Mouse (Mus musculus): ENCODE data around the gene Acvrl1. TPM values are rescaled to one million over a fixed set of nuclear protein-coding genes. Genes with fewer than 3 reads are reported as not detected.

Gene Acvrl1
- polyA plus RNA-seq, 1 experiment from 2014 or later: 27.6 TPM

- Histone ChIP-seq H3K27ac (peak overlapping the region; percentile 92), H3K9ac (peak overlapping the region; percentile 21; the same call in 1 of the 2 replicates), H3K4me2 (replicated peaks) (peak overlapping the region; percentile 43), H3K4me1 (replicated peaks) (peaks cover 53% of the 10 kb centered on the region), H3K36me3 (no peaks in the 10 kb centered on the region), H3K9me3 (no peaks in the 10 kb centered on the region), H3K4me3 (replicated peaks) (no peak overlapping the region), H3K27me3 (replicated peaks) (no peaks in the 10 kb centered on the region)
- ATAC-seq: peak; percentile 34
- WGBS: 17% methylated on average over 15 of the region's 15 CpGs
These were observed 34.7 kb downstream of the Acvrl1 start for GRCm38 (mm10) chr15:101163056-101163458.

DNA sequence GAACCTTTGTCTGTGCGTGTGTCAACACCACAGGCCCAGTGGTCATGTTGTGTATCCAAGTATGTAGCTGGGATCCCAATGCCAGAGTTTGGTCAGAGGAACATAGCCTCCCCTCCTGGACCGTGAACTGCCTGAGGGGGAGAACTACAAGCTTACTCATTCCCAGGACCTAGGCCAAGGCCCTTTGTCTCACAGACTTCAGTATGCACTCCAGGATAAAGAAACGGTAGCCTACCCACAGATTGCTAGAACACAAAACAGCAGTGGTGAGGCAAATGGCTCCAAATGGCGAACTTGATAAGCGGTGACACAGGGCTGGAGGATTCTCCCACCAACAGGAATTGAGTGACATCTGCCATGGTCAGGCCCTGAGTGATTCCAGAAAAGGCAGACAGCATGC is 35.5 kb downstream of the Acvrl1 start:
- Histone ChIP-seq H3K27me3 (replicated peaks) (no peaks in the 10 kb centered on the region), H3K36me3 (no peaks in the 10 kb centered on the region), H3K9me3 (no peaks in the 10 kb centered on the region), H3K9ac (no peak overlapping the region), H3K4me3 (replicated peaks) (no peak overlapping the region), H3K4me1 (replicated peaks) (peaks cover 53% of the 10 kb centered on the region), H3K4me2 (replicated peaks) (peak overlapping the region; percentile 43; the same call in 1 of the 2 replicates), H3K27ac (peak overlapping the region; percentile 92)
- ATAC-seq: peak; percentile 6; the same call in 1 of the 2 replicates
- 57% methylated on average over 5 of the region's 5 CpGs for WGBS

DNA sequence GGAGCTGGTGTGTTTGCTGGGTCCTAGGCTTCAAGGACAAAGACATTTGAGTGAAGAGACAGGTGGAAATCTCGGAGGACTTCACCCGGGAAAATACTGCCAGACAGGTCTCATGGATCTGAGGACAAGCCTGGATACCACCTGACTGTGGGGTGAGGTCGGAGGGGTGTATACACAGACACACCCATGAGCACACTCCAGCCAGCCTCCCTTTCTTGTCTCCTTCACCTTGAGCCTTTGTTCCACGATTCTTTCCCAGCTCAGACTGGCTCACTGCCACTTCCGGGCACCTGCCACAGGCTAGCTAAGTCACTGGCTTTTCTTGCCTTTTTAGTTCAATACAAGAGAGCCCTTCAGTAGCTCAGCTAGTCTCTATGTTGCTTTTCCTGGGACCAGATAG is 36.0 kb downstream of the Acvrl1 start:
- H3K9me3 ChIP-seq: no peaks in the 10 kb centered on the region
- peak overlapping the region; percentile 92 for H3K27ac ChIP-seq
- H3K9ac ChIP-seq: no peak overlapping the region
- no peak overlapping the region for H3K4me3 ChIP-seq (replicated peaks)
- no peaks in the 10 kb centered on the region for H3K27me3 ChIP-seq (replicated peaks)
- WGBS: 52% methylated on average over 5 of the region's 5 CpGs
- peaks cover 53% of the 10 kb centered on the region for H3K4me1 ChIP-seq (replicated peaks)
- H3K36me3 ChIP-seq: no peaks in the 10 kb centered on the region
- peak; percentile 88 for ATAC-seq
- H3K4me2 ChIP-seq (replicated peaks): peak overlapping the region; percentile 43; the same call in 1 of the 2 replicates

DNA sequence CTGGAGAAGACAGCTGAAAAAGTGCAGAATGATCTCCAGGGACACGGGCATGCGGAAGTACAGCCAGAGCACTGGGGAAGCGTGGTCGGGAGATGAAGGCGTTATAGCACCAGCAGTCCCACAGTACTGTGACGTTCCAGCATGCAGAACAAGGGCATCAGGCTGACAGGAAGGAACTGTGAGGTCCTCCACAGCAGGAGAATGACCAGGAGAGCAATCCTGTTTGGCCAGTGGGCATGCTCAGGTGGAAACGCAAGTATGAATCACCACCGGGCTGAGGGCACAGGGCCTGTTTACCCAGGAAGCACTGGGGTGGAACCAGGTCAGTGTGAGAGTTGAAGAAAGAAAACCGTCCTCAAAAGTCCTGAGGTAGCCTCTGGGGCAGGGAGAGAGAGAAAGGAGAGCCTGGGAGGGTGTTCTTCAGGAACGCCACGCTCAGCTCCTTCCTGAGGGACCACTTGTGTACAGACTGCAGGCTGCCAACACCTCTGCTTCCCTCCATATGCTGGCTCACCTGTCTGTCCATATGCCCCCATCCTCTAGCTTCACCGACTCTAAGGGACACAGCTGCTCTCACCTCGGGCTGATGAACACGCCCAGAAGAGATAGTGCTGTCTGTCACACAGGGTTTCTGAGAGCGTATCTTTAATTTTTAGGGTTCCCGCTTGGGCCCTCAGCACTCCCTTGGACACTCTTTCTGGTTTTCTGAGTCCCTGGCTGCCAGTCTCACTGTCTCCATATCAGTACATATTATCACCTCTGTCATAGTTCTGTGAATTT is 37.5 kb downstream of the Acvrl1 start:
- H3K9me3 ChIP-seq: no peaks in the 10 kb centered on the region
- 51% methylated on average over 16 of the region's 16 CpGs for WGBS
- H3K4me1 ChIP-seq (replicated peaks): peaks cover 47% of the 10 kb centered on the region
- H3K9ac ChIP-seq: no peak overlapping the region
- H3K27me3 ChIP-seq (replicated peaks): no peaks in the 10 kb centered on the region
- H3K4me3 ChIP-seq (replicated peaks): no peak overlapping the region
- H3K27ac ChIP-seq: 0 out of 2 replicates have a peak overlapping the region, but pooled peaks have one; percentile 25
- no peak overlapping the region for H3K4me2 ChIP-seq (replicated peaks)
- H3K36me3 ChIP-seq: no peaks in the 10 kb centered on the region
- no peak for ATAC-seq

GRCm38 (mm10) chr15:101167553-101167952 is 39.2 kb downstream of the Acvrl1 start:
- H3K27ac ChIP-seq: peak overlapping the region; percentile 4
- H3K4me1 ChIP-seq (replicated peaks): peaks cover 31% of the 10 kb centered on the region
- no peak overlapping the region for H3K4me3 ChIP-seq (replicated peaks)
- H3K9me3 ChIP-seq: no peaks in the 10 kb centered on the region
- ATAC-seq: no peak
- H3K4me2 ChIP-seq (replicated peaks): peak overlapping the region; percentile 16; the same call in 1 of the 2 replicates
- H3K36me3 ChIP-seq: no peaks in the 10 kb centered on the region
- 45% methylated on average over 11 of the region's 11 CpGs for WGBS
- H3K27me3 ChIP-seq (replicated peaks): no peaks in the 10 kb centered on the region
- no peak overlapping the region for H3K9ac ChIP-seq

DNA sequence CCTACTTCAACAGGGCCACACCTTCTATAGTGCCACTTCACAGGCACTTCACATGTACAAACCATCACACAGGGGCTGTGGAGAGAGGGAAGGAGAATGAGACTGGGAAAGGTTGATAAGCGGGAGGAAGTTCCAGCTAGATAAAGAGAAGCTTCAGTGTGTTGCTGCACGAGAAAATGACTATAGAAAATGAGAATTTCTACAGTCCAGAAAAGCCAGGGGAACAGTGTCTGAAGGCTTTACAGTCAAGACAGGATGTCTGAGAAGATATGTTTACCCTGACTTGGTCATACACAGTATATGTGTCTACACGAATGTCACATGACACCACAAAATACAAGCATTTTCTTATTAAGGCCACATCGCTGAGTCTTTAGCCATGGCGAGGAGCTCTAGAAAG is 41.6 kb downstream of the Acvrl1 start:
- no peak overlapping the region for H3K27ac ChIP-seq
- H3K9me3 ChIP-seq: no peaks in the 10 kb centered on the region
- 84% methylated on average over 5 of the region's 5 CpGs for WGBS

GRCm38 (mm10) chr15:101170413-101170980 is 42.2 kb downstream of the Acvrl1 start:
- no peak overlapping the region for H3K9ac ChIP-seq
- H3K4me1 ChIP-seq (replicated peaks): peaks cover 18% of the 10 kb centered on the region
- H3K4me2 ChIP-seq (replicated peaks): no peak overlapping the region
- no peaks in the 10 kb centered on the region for H3K9me3 ChIP-seq
- no peaks in the 10 kb centered on the region for H3K36me3 ChIP-seq
- no peak overlapping the region for H3K4me3 ChIP-seq (replicated peaks)
- no peaks in the 10 kb centered on the region for H3K27me3 ChIP-seq (replicated peaks)
- 82% methylated on average over 10 of the region's 10 CpGs for WGBS
- ATAC-seq: no peak
- H3K27ac ChIP-seq: no peak overlapping the region

More for the DNA sequence above, 41.6 kb downstream of the Acvrl1 start:
- peaks cover 13% of the 10 kb centered on the region for H3K4me1 ChIP-seq (replicated peaks)
- no peaks in the 10 kb centered on the region for H3K36me3 ChIP-seq
- no peak overlapping the region for H3K4me2 ChIP-seq (replicated peaks)
- H3K9ac ChIP-seq: no peak overlapping the region
- no peak for ATAC-seq
- H3K4me3 ChIP-seq (replicated peaks): no peak overlapping the region
- no peaks in the 10 kb centered on the region for H3K27me3 ChIP-seq (replicated peaks)

DNA sequence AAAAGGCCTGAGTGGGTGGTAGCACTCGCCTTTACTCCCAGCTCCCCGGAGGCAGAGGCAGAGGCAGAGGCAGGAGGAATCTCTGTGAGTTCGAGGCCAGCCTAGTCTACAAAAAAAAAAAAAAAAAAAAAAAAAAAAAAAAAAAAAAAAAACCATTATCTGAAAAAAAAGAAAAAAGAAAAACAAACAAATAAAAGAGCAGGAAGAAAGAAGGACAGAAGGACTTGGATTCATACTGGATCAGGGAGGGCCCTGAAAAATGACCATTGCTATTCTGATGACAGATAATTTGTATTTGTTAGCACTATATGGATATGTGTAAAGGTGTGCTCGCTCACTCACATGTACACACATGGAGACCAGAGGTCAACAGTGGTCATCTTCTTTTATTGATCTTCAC is 43.0 kb downstream of the Acvrl1 start:
- Histone ChIP-seq H3K4me1 (replicated peaks) (peaks cover 18% of the 10 kb centered on the region), H3K27ac (no peak overlapping the region), H3K9me3 (no peaks in the 10 kb centered on the region), H3K4me2 (replicated peaks) (no peak overlapping the region), H3K36me3 (no peaks in the 10 kb centered on the region), H3K4me3 (replicated peaks) (no peak overlapping the region), H3K27me3 (replicated peaks) (no peaks in the 10 kb centered on the region), H3K9ac (no peak overlapping the region)
- no peak for ATAC-seq
- 75% methylated on average over 4 of the region's 4 CpGs for WGBS

DNA sequence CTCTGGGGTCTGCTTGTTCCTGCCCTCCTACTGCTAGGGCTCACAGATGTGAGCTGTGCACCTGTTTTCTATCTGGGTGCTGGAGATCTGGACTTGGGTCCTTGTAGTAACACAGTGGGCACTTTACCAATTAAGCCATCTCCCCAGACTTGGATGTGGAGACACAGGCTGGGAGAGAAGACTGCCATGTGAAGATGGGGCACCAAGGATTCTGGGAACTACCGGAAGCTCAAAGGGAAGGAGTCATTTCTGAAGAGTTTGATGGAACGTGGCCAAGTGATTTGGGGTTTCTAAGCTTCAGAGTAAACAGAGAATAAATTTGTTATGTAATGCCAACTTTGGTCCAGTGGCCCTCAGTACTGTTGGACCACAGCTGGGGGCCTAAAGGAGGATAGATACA is 43.7 kb downstream of the Acvrl1 start:
- Histone ChIP-seq H3K4me2 (replicated peaks) (no peak overlapping the region), H3K27me3 (replicated peaks) (no peaks in the 10 kb centered on the region), H3K36me3 (no peaks in the 10 kb centered on the region), H3K9me3 (no peaks in the 10 kb centered on the region), H3K27ac (no peak overlapping the region), H3K4me3 (replicated peaks) (no peak overlapping the region), H3K4me1 (replicated peaks) (peaks cover 18% of the 10 kb centered on the region), H3K9ac (no peak overlapping the region)
- ATAC-seq: no peak
- 81% methylated on average over 2 of the region's 2 CpGs for WGBS

DNA sequence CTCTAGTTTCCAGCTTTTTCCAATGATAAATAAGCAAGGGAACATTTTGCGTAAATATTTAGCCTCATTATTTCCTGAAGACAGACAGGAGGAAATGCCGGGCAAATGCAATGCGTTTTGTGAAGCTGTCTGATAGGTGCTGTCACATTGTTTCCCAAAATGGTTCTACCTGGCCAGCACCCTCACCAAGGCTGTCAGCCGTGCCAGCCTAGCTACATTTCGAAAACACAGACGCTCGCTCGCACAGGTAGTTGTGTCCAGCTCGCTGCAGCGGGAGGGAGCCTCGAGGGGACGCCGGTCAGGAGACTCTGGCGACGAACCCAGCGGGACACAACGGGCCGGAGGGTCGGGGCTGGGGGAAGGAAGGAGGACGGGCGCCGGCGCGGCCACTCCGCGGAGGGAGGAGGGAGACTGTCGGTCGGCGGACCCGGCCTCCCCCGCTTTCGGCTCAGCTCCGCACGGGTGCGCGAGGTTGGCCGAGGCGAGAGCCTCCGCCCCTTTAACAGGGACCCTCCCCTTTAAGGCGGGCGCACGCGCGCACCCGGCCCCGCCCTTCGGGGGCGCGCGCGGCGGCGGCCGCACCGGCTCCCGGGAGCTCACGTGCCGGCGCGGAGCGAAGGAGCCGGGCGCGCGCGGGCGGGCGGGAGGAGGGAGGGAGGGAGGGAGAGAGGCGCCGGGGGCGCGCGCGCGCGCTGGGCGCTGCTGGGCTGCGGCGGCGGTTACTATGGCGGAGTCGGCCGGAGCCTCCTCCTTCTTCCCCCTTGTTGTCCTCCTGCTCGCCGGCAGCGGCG is 45.3 kb downstream of the Acvrl1 start, which contains the start of gene Acvr1b:
TSS of gene Acvr1b (plus strand) at position 647 of the 791 bp plus-strand sequence.
- ATAC-seq: peak; percentile 89

GRCm38 (mm10) chr15:101174294-101175130 is 46.2 kb downstream of the Acvrl1 start:
- H3K27me3 ChIP-seq (replicated peaks): no peaks in the 10 kb centered on the region

More for the DNA sequence above, 45.3 kb downstream of the Acvrl1 start, which contains the start of gene Acvr1b:
- H3K9ac ChIP-seq: peak within 1 kb of the TSS; percentile 93
- peaks cover 18% of the 10 kb centered on the region for H3K4me1 ChIP-seq (replicated peaks)
- peak within 1 kb of the TSS; percentile 83 for H3K27ac ChIP-seq
- no peaks in the 10 kb centered on the region for H3K36me3 ChIP-seq
- H3K4me3 ChIP-seq (replicated peaks): peak within 1 kb of the TSS; percentile 90
- peak within 1 kb of the TSS; percentile 80 for H3K4me2 ChIP-seq (replicated peaks)
- no peaks in the 10 kb centered on the region for H3K9me3 ChIP-seq
- under 1% methylated on average over 35 of the region's 87 CpGs for WGBS
- H3K27me3 ChIP-seq (replicated peaks): no peaks in the 10 kb centered on the region

More at GRCm38 (mm10) chr15:101174294-101175130, 46.2 kb downstream of the Acvrl1 start:
- Histone ChIP-seq H3K9me3 (no peaks in the 10 kb centered on the region), H3K4me2 (replicated peaks) (peak overlapping the region; percentile 80), H3K4me3 (replicated peaks) (peak overlapping the region; percentile 90), H3K9ac (peak overlapping the region; percentile 93), H3K27ac (peak overlapping the region; percentile 78), H3K4me1 (replicated peaks) (peaks cover 22% of the 10 kb centered on the region), H3K36me3 (no peaks in the 10 kb centered on the region)
- WGBS: 1% methylated on average over 29 of the region's 46 CpGs
- peak; percentile 19 for ATAC-seq
